Mouse (Mus musculus) cerebellum, adult 9-10 months (tissue): ENCODE measurements at regions not wholly inside any gene's neighbourhood (a gene's known extent, or its start where the extent isn't known, plus 50 kb on each side); places are given as distances from the start of the nearest gene placed in this dataset.
"Not testable (repeated sequence)": the region's sequence is repeated elsewhere in the genome, so short reads cannot be mapped to it uniquely, and the experiment has no call there.

ENCODE experiments used
- DNase-seq: peaks from one replicate; pipeline ENCODE4 v3.0.0; 2022

- DNase-seq: not testable (repeated sequence)
Observed at GRCm38 (mm10) chr3:31708367-31708766, 193.9 kb upstream of the Kcnmb2 start.

- no peak for DNase-seq
Observed at GRCm38 (mm10) chr3:31741289-31741688, 161.0 kb upstream of the Kcnmb2 start.

GRCm38 (mm10) chr3:31755881-31756280, 146.4 kb upstream of the Kcnmb2 start:
- no peak for DNase-seq

GRCm38 (mm10) chr3:31769193-31769592, 133.1 kb upstream of the Kcnmb2 start:
- peak; percentile 14 for DNase-seq

- DNase-seq: peak; percentile 42
Observed at GRCm38 (mm10) chr3:31790342-31790970, 111.9 kb upstream of the Kcnmb2 start.

- DNase-seq: no peak
Observed at GRCm38 (mm10) chr3:31793466-31794040, 108.8 kb upstream of the Kcnmb2 start.

GRCm38 (mm10) chr3:31796621-31797020, 105.7 kb upstream of the Kcnmb2 start:
- no peak for DNase-seq

GRCm38 (mm10) chr3:31799192-31799591, 103.1 kb upstream of the Kcnmb2 start:
- DNase-seq: no peak

GRCm38 (mm10) chr3:31804038-31804437, 98.3 kb upstream of the Kcnmb2 start:
- no peak for DNase-seq

- DNase-seq: no peak
Observed at GRCm38 (mm10) chr3:31807741-31808140, 94.6 kb upstream of the Kcnmb2 start.

- DNase-seq: not testable (repeated sequence)
Observed at GRCm38 (mm10) chr3:31809131-31809530, 93.2 kb upstream of the Kcnmb2 start.

- no peak for DNase-seq
Observed at GRCm38 (mm10) chr3:31811232-31811631, 91.1 kb upstream of the Kcnmb2 start.

- DNase-seq: no peak
Observed at GRCm38 (mm10) chr3:31831913-31832312, 70.4 kb upstream of the Kcnmb2 start.

- DNase-seq: no peak
Observed at GRCm38 (mm10) chr3:31841253-31841652, 61.1 kb upstream of the Kcnmb2 start.

GRCm38 (mm10) chr3:31847087-31847486, 55.2 kb upstream of the Kcnmb2 start:
- no peak for DNase-seq
